Mouse (Mus musculus): Measurements from ENCODE around the gene Hipk3. TPM values are rescaled to one million over a fixed set of nuclear protein-coding genes. Genes with fewer than 3 reads are reported as not detected.

The Hipk3 gene
- polyA plus RNA-seq, 1 experiment, result 0.31 TPM

DNA sequence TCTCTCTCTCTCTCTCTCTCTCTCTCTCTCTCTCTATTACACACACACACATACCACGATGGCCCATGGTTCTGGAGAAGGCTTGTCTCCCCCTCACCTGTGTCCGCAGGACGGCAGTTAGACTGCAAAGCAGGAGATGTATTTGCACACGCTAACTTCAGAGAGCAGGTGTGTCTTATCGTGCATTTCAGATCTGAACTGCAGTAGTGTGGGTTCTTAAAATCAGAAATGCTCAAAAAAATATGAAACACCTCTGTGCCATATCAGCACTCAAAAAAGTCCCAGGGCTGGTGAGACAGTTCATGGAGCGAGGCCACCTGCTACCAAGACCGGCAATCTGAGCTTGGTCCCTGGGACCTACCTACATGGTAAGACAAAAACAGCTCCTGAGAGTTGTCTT, 82.4 kb downstream of the Hipk3 start:
- Histone ChIP-seq H3K9me3 (ENCODE audit: control insufficient read depth, low read length) (no peaks in the 10 kb centered on the region; the same call in 1 of the 2 replicates), H3K36me3 (ENCODE audit: control insufficient read depth) (no peaks in the 10 kb centered on the region), H3K4me1 (ENCODE audit: control insufficient read depth) (no peaks in the 10 kb centered on the region), H3K27me3 (ENCODE audit: control insufficient read depth) (peaks cover 66% of the 10 kb centered on the region), H3K4me3 (replicated peaks) (no peak overlapping the region)
- TF ChIP-seq TAL1 (IDR thresholded peaks at IDR 0.05; ENCODE audit: low read length), result no peak
- no peak for TF ChIP-seq GATA1 (IDR thresholded peaks at IDR 0.05; ENCODE audit: low read length)

DNA sequence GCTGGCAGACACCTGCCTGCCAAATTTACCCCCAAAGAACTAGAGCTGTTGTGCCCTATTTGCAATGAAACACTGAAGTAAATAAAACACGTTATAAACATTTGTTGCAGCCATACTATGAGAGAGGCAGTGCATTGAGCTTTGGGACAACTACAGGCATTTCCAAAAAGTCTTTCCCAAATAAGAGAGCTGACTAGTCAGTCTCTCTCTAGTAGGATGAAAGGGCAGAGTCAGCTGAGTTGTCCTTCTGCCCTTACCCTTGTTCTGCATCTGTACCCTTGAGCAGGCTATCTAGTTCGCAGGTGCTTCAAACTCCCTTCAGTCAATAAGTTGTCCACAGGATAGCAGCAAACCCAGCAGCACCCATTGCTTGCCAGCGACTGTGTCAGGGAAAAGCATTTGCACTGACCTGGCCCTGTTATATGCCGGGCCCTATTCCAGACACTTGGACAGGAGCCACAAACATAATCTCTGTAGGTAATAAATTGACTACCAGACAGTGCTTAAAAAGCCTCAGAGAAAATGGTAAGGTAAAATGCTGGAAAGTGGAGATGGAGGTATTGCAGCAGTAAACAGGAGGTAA, 83.2 kb downstream of the Hipk3 start, which contains the start of gene D430041D05Rik:
D430041D05Rik (minus strand) TSS at position 51 of the 583 bp plus-strand sequence.
- Histone ChIP-seq H3K4me3 (replicated peaks) (no peak within 1 kb of the TSS), H3K27me3 (ENCODE audit: control insufficient read depth) (peaks cover 68% of the 10 kb centered on the region), H3K9me3 (ENCODE audit: control insufficient read depth, low read length) (no peaks in the 10 kb centered on the region; the same call in 1 of the 2 replicates), H3K4me1 (ENCODE audit: control insufficient read depth) (no peaks in the 10 kb centered on the region), H3K36me3 (ENCODE audit: control insufficient read depth) (no peaks in the 10 kb centered on the region)
- TF ChIP-seq TAL1 (IDR thresholded peaks at IDR 0.05; ENCODE audit: low read length), result no peak
- no peak for TF ChIP-seq GATA1 (IDR thresholded peaks at IDR 0.05; ENCODE audit: low read length)

DNA sequence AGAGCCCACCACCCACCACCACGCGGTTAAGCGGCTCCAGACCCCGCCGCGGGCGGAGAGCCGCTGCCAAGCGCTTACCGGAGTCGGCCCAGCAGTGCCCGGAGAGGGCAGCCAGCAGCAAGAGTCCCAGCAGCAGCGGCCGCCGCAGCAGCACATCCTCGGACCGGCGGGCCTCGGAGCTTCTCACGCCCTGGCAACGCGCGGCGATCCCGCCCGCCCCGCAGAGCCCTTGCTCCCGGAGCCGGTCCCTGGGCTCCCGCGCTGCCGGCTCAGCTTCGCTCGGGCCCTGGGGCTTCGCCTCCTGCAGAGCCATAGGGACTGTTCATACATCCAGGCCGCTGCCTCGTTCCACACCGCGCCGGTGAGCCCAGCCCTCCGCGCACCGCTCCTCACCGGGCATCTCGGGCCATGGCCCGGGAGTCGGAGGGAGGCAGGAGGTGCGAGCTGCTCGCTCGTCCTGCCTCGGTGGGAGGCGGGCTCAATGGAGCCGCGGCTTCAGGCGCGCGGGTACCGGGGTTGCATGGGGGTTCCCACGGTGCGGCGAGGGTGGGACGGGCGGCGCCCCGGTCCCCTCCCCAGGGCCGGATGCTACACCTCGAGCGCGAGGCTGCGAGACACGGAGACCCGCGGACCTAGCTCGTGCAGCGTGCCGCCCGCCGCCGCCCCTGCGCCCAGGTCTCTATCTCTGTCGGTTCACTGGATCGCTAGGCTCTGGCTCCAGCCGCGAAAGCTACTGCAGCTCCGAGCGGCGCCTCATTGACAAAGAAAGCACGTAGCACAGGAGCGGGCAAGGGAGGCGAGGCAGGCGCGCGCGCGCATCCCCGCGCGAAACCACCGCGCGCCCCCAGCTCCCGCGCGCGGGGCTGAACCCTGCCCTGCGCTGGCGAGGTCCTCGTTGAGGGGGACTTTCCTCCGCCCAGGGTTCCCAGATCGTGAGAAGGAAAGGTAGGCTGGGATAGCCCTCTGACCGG, 84.1 kb downstream of the Hipk3 start:
- no peaks in the 10 kb centered on the region; the same call in 1 of the 2 replicates for H3K9me3 ChIP-seq (ENCODE audit: control insufficient read depth, low read length)
- H3K27me3 ChIP-seq (ENCODE audit: control insufficient read depth), result peaks cover 68% of the 10 kb centered on the region
- H3K4me3 ChIP-seq (replicated peaks), result no peak overlapping the region

DNA sequence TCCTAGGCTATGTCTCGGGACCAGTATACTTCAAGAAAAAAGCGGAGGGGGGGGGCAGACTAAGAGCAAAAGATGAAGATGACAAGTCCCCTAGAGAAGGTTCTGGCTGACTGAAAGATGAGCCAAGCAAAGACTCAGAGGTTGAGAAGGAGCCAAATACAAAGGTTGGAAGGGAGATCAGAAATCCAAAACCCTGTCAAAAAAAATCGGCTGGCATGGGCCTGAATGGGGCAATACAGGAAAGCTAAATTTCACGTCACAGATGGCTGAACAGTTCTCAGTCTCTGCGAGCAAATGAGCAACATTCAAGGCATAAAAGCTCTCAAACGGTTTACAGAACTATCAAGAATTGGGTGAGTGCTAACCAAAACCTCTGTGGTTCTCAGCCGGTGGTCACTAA, 85.9 kb downstream of the Hipk3 start:
- Histone ChIP-seq H3K4me1 (ENCODE audit: control insufficient read depth) (no peaks in the 10 kb centered on the region), H3K9me3 (ENCODE audit: control insufficient read depth, low read length) (no peaks in the 10 kb centered on the region; the same call in 1 of the 2 replicates), H3K4me3 (replicated peaks) (no peak overlapping the region), H3K36me3 (ENCODE audit: control insufficient read depth) (no peaks in the 10 kb centered on the region), H3K27me3 (ENCODE audit: control insufficient read depth) (peaks cover 67% of the 10 kb centered on the region)
- TF ChIP-seq TAL1 (IDR thresholded peaks at IDR 0.05; ENCODE audit: low read length), result no peak
- TF ChIP-seq GATA1 (IDR thresholded peaks at IDR 0.05; ENCODE audit: low read length), result no peak

More for the DNA sequence above, 84.1 kb downstream of the Hipk3 start:
- no peak for TF ChIP-seq GATA1 (IDR thresholded peaks at IDR 0.05; ENCODE audit: low read length)
- no peak for TF ChIP-seq TAL1 (IDR thresholded peaks at IDR 0.05; ENCODE audit: low read length)
- Histone ChIP-seq H3K4me1 (ENCODE audit: control insufficient read depth) (no peaks in the 10 kb centered on the region), H3K36me3 (ENCODE audit: control insufficient read depth) (no peaks in the 10 kb centered on the region)

DNA sequence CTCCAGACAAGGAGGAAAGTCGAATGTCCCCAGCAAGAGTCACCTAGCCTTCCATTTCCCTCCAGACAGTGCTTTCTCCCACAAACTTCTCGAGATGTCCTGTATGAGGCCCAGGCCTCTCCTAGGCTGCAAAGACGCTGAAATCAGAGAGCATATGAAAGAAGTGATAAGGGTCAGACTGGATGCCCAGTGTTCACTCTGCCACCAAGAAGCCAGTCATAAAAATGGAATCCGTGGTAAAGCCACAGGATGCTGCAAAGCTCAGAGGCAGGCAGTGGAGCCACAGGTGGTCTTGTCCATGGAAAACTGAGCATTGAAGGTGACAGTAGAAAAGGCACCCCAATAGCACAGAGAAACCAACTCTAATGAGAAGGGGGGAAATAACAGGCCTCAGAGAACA, 86.3 kb downstream of the Hipk3 start:
- Histone ChIP-seq H3K4me1 (ENCODE audit: control insufficient read depth) (no peaks in the 10 kb centered on the region), H3K27me3 (ENCODE audit: control insufficient read depth) (peaks cover 63% of the 10 kb centered on the region)
- TF ChIP-seq GATA1 (IDR thresholded peaks at IDR 0.05; ENCODE audit: low read length), result no peak
- TF ChIP-seq TAL1 (IDR thresholded peaks at IDR 0.05; ENCODE audit: low read length), result no peak

DNA sequence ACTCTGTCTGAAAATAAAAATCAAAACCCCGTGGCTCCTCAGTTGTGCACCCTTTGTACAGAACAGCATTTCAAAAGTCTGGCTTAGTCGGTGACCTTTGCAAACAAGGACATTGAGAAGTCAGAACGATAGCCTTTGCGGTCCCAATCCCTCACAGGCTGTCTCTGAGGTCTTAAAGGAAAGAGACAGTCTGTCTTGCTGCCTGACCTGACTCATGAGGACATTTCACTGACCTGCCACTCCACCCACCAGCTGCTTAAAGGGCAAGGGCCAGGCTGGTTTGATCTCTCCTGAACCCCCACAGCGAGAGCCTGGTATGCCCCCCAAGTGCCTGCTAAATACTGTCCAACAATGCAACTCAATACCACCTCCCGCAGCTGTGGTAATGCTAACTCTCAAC, 90.2 kb downstream of the Hipk3 start:
- peaks cover 25% of the 10 kb centered on the region for H3K27me3 ChIP-seq (ENCODE audit: control insufficient read depth)
- H3K4me3 ChIP-seq (replicated peaks), result no peak overlapping the region
- TF ChIP-seq TAL1 (IDR thresholded peaks at IDR 0.05; ENCODE audit: low read length), result no peak
- no peak for TF ChIP-seq GATA1 (IDR thresholded peaks at IDR 0.05; ENCODE audit: low read length)
- no peaks in the 10 kb centered on the region for H3K36me3 ChIP-seq (ENCODE audit: control insufficient read depth)
- no peaks in the 10 kb centered on the region for H3K4me1 ChIP-seq (ENCODE audit: control insufficient read depth)
- H3K9me3 ChIP-seq (ENCODE audit: control insufficient read depth, low read length), result no peaks in the 10 kb centered on the region; the same call in 1 of the 2 replicates

More for the DNA sequence above, 86.3 kb downstream of the Hipk3 start:
- Histone ChIP-seq H3K4me3 (replicated peaks) (no peak overlapping the region), H3K36me3 (ENCODE audit: control insufficient read depth) (no peaks in the 10 kb centered on the region), H3K9me3 (ENCODE audit: control insufficient read depth, low read length) (no peaks in the 10 kb centered on the region; the same call in 1 of the 2 replicates)

DNA sequence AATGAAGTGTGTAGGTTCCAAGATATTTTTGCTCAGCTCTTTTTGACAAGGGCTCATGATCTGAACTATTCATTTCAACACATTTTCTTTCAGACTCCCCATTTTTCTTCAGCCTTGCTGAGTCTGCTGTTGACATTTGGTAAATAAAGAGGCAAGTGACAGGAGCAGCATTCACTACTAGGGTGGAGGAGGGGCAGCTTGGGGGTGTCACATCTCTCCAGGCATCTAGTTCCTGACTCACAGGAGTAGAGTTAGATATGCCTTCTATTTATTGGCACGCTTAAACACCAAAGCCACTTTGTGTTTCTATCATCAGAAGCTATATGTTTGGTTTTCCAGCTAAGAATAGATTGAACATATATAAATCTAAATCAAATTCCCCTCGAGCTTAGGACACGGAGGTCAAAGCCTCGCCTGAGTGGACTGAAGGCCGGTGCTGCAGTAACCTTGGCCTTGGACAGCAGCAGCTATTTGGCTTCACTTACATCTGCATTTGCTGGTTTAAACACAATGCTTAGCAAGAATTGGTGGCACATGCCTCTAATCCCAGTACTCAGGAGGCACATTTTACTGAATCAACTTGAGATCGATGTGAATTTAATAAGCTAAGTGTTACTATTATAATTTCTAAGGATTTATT, 95.5 kb downstream of the Hipk3 start:
- Histone ChIP-seq H3K4me1 (ENCODE audit: control insufficient read depth) (no peaks in the 10 kb centered on the region), H3K27me3 (ENCODE audit: control insufficient read depth) (no peaks in the 10 kb centered on the region), H3K9me3 (ENCODE audit: control insufficient read depth, low read length) (no peaks in the 10 kb centered on the region; the same call in 1 of the 2 replicates), H3K36me3 (ENCODE audit: control insufficient read depth) (no peaks in the 10 kb centered on the region), H3K4me3 (replicated peaks) (no peak overlapping the region)
- TF ChIP-seq TAL1 (IDR thresholded peaks at IDR 0.05; ENCODE audit: low read length), result no peak
- TF ChIP-seq GATA1 (IDR thresholded peaks at IDR 0.05; ENCODE audit: low read length), result no peak

DNA sequence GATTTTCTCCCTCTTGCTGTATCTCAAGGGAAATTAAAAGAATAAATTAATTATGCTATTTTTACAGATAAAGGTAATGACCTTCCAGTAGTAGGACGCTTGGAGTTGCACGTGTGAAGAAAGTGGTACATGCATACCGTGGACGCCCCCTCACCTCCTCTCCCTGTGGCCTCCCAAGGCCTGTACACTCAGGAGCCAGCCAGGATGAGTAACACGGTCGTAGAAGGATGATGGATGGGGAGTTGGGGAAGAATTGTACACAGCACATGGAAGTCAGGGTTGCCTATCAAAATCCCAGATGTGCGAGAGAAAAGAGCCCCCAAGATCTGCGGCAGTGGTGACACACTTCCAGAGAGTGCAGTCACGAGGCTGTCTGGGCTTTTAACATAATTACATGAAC, 98.3 kb downstream of the Hipk3 start:
- no peaks in the 10 kb centered on the region for H3K4me1 ChIP-seq (ENCODE audit: control insufficient read depth)
- no peaks in the 10 kb centered on the region for H3K36me3 ChIP-seq (ENCODE audit: control insufficient read depth)
- H3K27me3 ChIP-seq (ENCODE audit: control insufficient read depth), result no peaks in the 10 kb centered on the region
- H3K4me3 ChIP-seq (replicated peaks), result no peak overlapping the region
- H3K9me3 ChIP-seq (ENCODE audit: control insufficient read depth, low read length), result no peaks in the 10 kb centered on the region
- no peak for TF ChIP-seq GATA1 (IDR thresholded peaks at IDR 0.05; ENCODE audit: low read length)
- no peak for TF ChIP-seq TAL1 (IDR thresholded peaks at IDR 0.05; ENCODE audit: low read length)

DNA sequence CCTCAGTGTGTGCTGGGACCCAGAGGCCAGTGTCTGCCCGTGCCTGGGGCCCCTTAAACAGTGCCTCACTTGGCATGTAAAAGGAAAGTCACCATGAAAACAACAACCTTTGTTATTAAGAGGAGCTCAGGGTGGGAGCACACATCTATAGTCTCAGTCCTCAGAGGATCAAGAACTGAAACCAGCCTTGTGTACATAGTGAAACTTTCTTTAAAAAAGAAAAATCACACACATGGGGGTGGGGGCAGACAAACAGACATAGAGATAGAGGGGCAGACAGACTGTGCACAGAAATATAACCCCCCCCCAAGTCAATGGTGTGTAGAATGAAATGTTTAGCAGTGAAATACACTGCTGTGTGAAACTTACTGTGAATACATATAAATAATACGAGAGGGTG, 99.5 kb downstream of the Hipk3 start:
- no peaks in the 10 kb centered on the region for H3K36me3 ChIP-seq (ENCODE audit: control insufficient read depth)
- no peaks in the 10 kb centered on the region for H3K4me1 ChIP-seq (ENCODE audit: control insufficient read depth)
- H3K4me3 ChIP-seq (replicated peaks), result no peak overlapping the region
- H3K27me3 ChIP-seq (ENCODE audit: control insufficient read depth), result no peaks in the 10 kb centered on the region
- TF ChIP-seq TAL1 (IDR thresholded peaks at IDR 0.05; ENCODE audit: low read length) (no peak), GATA1 (IDR thresholded peaks at IDR 0.05; ENCODE audit: low read length) (no peak)
- no peaks in the 10 kb centered on the region for H3K9me3 ChIP-seq (ENCODE audit: control insufficient read depth, low read length)

Data from erythroblast, embryonic 14.5 days (primary cell).